Mouse (Mus musculus) CD4-positive naive resting alpha-beta T cell, adult 76 days (primary cell): ENCODE data around the gene Gm7929. TPM values are rescaled to one million over a fixed set of nuclear protein-coding genes. Genes with fewer than 3 reads are reported as not detected.

ENCODE experiments used
- total RNA-seq: library from RNA; stranded (reverse); gene quantifications from one replicate; pipeline ENCODE4 v1.2.4, GENCODE M21; 2023

Gene Gm7929
- total RNA-seq = not detected

GRCm38 (mm10) chr14:41750514-41750913 is at the start of gene Gm7929:
Gene Gm7929, minus strand, starts transcription at chr14:41750614.

DNA sequence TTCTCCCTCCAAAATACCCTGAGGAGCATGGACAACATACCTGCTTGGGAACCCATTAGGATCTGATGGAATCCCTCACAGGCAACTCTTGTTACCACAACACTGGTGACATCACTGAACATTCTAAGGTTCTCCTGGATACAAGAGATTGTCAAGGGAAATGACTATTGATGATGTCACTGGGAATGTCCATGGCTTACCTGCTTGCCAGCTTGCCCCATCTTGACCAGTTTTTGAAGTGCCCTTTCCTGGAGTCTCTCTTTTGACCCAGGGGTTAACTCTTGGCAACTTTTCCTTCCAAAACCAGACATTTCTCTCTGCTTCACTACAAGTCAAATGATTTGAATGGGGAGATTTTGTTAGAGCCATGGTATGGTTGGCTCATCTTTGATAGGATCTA is 21.9 kb upstream of the Gm7929 start, which contains the start of gene Gm47189:
TSS of gene Gm47189 (minus strand) at position 101 of the 400 bp plus-strand sequence.

DNA sequence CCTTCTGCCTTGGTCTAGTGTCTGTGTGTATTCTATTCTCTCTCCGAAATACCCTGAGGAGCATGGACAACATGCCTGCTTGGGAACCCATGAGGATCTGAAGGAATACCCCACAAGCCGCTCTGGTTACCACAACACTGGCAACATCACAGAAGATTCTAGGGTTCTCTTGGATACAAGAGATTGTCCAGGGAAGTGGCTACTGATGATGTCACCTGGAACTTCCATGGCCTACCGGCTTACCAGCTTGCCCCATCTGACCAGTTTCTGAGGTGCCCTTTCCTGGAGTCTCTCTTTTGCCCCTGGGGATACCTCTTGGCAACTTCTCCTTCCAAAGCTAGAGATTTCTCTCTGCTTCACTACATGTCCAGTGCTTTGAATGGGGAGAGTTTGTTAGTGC is 48.6 kb downstream of the Gm7929 start, which contains the start of gene Gm8068:
TSS of gene Gm8068 (minus strand) at position 101 of the 400 bp plus-strand sequence.

Other genes with a start within 250 kb of the Gm7929 start
- not detected for gene Gm7970, start 195.0 kb downstream of the Gm7929 start, total RNA-seq
- not detected for gene 1700049E17Rik2, start 177.4 kb downstream of the Gm7929 start, total RNA-seq
- gene Gm3072, start 126.0 kb downstream of the Gm7929 start, total RNA-seq = not detected
- not detected for gene Gm3676, start 104.1 kb downstream of the Gm7929 start, total RNA-seq
- gene Gm8068, start 48.7 kb downstream of the Gm7929 start, total RNA-seq = not detected
- not detected for gene Gm47189, start 21.8 kb upstream of the Gm7929 start, total RNA-seq
- gene Gm7980, start 156.7 kb upstream of the Gm7929 start, total RNA-seq = not detected
- not detected for gene 1700049E17Rik1, start 174.3 kb upstream of the Gm7929 start, total RNA-seq
- gene 1700024B05Rik, start 193.4 kb upstream of the Gm7929 start, total RNA-seq = not detected
- not detected for gene Gm6401, start 217.3 kb upstream of the Gm7929 start, total RNA-seq
- gene Gm3543, start 232.7 kb upstream of the Gm7929 start, total RNA-seq = not detected